Mouse (Mus musculus): ENCODE measurements around the gene Tshz2.

DNA sequence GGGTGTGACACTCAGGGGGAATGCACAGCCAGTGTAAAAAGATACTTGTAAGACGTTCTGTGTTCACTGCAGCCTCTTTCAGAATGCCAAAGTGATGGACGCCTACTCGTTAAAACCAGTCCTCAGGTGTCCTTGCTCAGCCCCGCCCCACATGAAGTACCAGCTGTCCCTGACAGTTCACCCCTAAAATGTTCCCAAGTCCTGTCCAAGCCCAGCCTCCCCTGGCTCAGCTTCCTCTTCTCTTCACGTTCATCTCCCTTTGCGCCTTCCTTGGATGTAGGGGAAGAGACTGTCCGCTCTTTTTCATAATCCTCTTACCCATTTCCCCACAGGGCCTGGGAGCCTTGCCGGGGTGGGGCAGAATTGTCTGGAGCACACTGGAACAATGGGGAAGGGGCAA is 374.0 kb downstream of the Tshz2 start:
- TF ChIP-seq CTCF (IDR thresholded peaks at IDR 0.05; ENCODE audit: borderline replicate concordance, insufficient read depth, low read depth, low read length) = no peak
- no peak for TF ChIP-seq POLR2A (IDR thresholded peaks at IDR 0.05; ENCODE audit: borderline replicate concordance, insufficient read depth, low read length)
